Mouse (Mus musculus) midbrain, embryonic 15.5 days (tissue): Measurements from ENCODE around the gene Dbi. TPM values are rescaled to one million over a fixed set of nuclear protein-coding genes. Genes with fewer than 3 reads are reported as not detected.

Source experiments
- ATAC-seq: fragments of 200-750 bp; cut with Nextera tagmentation; replicated peaks from 2 replicates; pipeline ENCODE4 v1.8.0; 2017; ENCODE audit warnings: moderate TSS enrichment
- H3K27ac ChIP-seq: fragments of 300-500 bp; sonication (generic); 2 replicates; pipeline ENCODE4 v1.5.1; 2015; ENCODE audit warnings: mild to moderate bottlenecking, inconsistent platforms
- H3K27me3 ChIP-seq: fragments of 300-500 bp; sonication (generic); replicated peaks from 2 replicates; pipeline ENCODE4 v1.6.1; 2015; ENCODE audit warnings: inconsistent platforms
- H3K36me3 ChIP-seq: fragments of 300-500 bp; sonication (generic); replicated peaks from 2 replicates; pipeline ENCODE4 v1.6.1; 2015; ENCODE audit warnings: inconsistent platforms
- H3K4me1 ChIP-seq: fragments of 300-500 bp; sonication (generic); 2 replicates; pipeline ENCODE4 v1.6.1; 2015; ENCODE audit warnings: inconsistent platforms
- H3K4me2 ChIP-seq: fragments of 300-500 bp; sonication (generic); 2 replicates; pipeline ENCODE4 v1.6.1; 2015; ENCODE audit warnings: inconsistent platforms, mild to moderate bottlenecking, moderate library complexity
- H3K4me3 ChIP-seq: fragments of 300-500 bp; sonication (generic); 2 replicates; pipeline ENCODE4 v1.5.1; 2015; ENCODE audit warnings: mild to moderate bottlenecking, inconsistent platforms
- H3K9ac ChIP-seq: fragments of 300-500 bp; sonication (generic); 2 replicates; pipeline ENCODE4 v1.6.1; 2015; ENCODE audit warnings: mild to moderate bottlenecking, inconsistent platforms
- H3K9me3 ChIP-seq: fragments of 300-500 bp; sonication (generic); 2 replicates; pipeline ENCODE4 v1.6.1; 2016; ENCODE audit warnings: inconsistent platforms
- WGBS: fragments of 180-500 bp; shearing (Covaris S2); methylation state at CpG from one replicate; pipeline ENCODE4 v1.1.7; 2015; ENCODE audit warnings: mixed read lengths; 5-methylcytosine and 5-hydroxymethylcytosine counted together
- polyA plus RNA-seq: library from polyadenylated mRNA; unstranded; fragments of >200 nt; fragmentation: Nextera tagmentation; extraction: Ambion mirVana; gene quantifications from 2 replicates; pipeline ENCODE4 v1.2.1, GENCODE M21; 2015

The Dbi gene
- polyA plus RNA-seq: 798 and 903 TPM in 2 replicates

DNA sequence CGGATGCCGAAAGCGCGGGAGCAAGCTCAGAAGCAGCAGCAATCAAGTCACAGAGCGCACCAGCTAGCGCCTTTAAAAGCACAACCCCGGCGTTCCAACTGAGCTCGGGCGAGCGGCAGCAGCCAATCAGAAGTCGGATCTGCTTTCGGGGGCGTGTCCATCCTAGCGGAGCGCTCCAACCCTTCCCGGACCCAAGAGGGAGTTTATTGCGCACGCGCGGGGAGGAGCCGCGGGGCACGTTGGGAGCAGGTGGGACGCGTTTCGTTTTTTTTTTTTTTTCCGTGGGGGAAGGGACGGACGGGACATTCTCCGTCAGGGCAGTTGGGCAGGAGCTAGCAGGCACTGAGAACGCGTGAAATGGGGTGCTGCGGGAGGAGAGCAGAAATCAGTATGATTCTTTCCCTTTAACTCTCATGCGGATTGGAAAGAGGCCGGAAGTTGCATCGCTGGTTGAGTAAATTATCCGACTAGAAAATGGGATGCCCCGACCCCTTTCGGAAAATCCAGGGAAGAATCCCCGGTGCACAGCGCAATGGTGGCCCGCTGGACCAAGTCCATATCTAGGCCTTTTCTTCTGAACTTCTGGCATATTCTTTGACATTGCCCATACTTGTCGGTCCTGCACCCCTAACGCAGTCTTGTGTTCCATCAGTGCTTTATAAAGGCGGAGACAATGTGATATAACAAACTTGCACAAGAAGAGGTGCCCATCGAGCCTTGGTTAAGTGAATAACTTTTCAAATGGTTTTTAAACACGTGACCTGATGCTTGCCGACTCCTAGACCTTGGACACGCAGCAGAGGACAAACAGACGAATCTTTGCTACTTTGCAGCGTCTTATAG, at the start of gene Dbi, which contains the start of gene 3110009E18Rik:
Gene Dbi, minus strand, starts transcription at position 110 of the 843 bp plus-strand sequence.
Gene 3110009E18Rik, plus strand, starts transcription at position 219 of the 843 bp plus-strand sequence.
- Histone ChIP-seq H3K9me3 (no peaks in the 10 kb centered on the region), H3K27me3 (no peaks in the 10 kb centered on the region), H3K36me3 (no peaks in the 10 kb centered on the region), H3K4me3 (peak within 1 kb of the TSS; percentile 65), H3K27ac (peak within 1 kb of the TSS; percentile 90), H3K9ac (peak within 1 kb of the TSS; percentile 65), H3K4me1 (peaks cover 21% of the 10 kb centered on the region), H3K4me2 (peak within 1 kb of the TSS; percentile 77)
- ATAC-seq: peak; percentile 97
- WGBS: 1% methylated on average over 52 of the region's 52 CpGs

DNA sequence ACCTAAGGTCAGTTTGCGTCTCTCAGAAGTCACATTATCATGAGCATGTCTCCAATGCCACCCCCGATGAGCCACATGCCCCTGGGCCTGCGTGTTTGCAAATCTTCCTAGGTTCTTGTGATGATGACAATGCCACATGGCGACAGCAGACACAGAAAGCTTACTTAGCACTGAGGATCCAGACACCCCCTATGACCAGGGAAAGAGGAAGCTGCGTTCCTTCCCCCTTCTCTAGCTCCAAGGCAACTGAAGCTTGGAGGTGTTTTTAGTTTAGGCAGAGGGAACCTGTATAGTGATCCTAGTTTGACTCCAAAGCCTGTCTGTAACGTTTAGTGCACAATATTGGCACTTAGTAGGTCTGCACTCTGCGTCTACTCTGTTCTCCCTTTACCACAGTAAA, 49.4 kb upstream of the Dbi start:
- Histone ChIP-seq H3K36me3 (no peaks in the 10 kb centered on the region), H3K9me3 (no peaks in the 10 kb centered on the region), H3K4me3 (no peak overlapping the region), H3K4me1 (no peaks in the 10 kb centered on the region), H3K9ac (no peak overlapping the region), H3K27me3 (no peaks in the 10 kb centered on the region), H3K27ac (no peak overlapping the region), H3K4me2 (no peak overlapping the region)
- WGBS: 87% methylated on average over 7 of the region's 7 CpGs
- ATAC-seq: no peak

DNA sequence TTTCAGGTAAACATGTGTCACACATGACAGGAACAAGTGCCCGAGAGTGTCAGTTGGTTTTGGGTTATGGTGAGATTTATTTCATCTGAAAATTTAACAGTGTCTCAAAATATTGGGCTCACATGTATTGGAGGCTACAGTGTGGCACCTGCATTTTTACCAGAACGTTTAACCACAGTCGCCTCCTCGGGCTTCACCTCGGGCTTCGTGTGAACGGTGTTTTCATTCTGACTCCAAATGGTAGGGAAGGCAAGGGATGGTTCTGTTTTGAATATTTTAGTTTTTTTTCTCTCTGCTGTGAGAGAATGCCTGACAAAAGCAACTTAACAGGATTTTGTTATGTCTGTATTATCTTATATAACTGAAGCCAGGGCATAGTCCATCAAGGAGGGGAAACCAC, 47.8 kb upstream of the Dbi start:
- Histone ChIP-seq H3K27me3 (no peaks in the 10 kb centered on the region), H3K4me1 (no peaks in the 10 kb centered on the region), H3K27ac (no peak overlapping the region), H3K4me2 (no peak overlapping the region), H3K36me3 (no peaks in the 10 kb centered on the region), H3K9me3 (no peaks in the 10 kb centered on the region), H3K9ac (no peak overlapping the region), H3K4me3 (no peak overlapping the region)
- WGBS: 87% methylated on average over 7 of the region's 7 CpGs
- no peak for ATAC-seq

DNA sequence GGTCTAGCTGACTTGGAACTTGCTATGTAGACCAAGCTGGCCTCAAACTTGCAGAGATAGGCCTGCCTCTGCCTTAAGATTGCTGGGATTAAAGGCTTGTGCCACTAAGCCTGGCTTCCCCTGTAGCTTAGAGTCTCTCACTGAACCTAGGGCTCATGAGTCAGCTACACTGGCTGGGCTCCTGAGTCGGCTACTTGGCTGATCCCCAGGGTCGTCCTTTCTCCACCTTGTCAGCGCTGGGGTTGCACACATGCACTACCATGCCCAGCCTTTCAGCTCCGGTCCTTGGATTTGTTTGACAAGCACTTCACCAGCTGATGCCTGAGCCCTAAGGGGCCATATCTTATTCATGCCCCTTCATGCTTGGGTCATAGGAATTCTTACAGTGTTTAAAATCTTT, 47.1 kb upstream of the Dbi start:
- 63% methylated on average over 4 of the region's 4 CpGs for WGBS
- Histone ChIP-seq H3K27ac (no peak overlapping the region), H3K36me3 (no peaks in the 10 kb centered on the region), H3K9ac (no peak overlapping the region), H3K4me2 (no peak overlapping the region), H3K9me3 (no peaks in the 10 kb centered on the region), H3K4me3 (no peak overlapping the region), H3K27me3 (no peaks in the 10 kb centered on the region), H3K4me1 (no peaks in the 10 kb centered on the region)
- no peak for ATAC-seq

DNA sequence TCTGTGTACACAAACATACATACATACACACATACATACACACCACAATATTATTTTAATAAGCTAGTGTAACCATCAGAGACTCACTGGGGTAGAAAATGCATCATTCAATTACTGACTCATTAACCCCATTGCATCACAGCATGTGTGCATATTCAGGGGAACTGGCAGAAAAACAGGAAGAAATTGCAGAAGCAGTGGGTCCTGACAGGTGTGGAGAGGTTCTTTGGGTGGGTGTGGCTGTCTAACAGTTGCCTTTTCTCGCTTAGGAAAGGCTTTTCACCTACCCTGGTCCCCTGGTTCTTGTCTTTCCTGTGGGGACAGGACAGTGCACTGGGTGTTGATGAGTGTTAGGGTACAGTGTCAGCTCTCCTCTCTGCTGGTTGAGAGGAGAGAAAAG, 41.7 kb upstream of the Dbi start:
- Histone ChIP-seq H3K9ac (no peak overlapping the region), H3K9me3 (no peaks in the 10 kb centered on the region), H3K27me3 (no peaks in the 10 kb centered on the region), H3K4me2 (no peak overlapping the region), H3K4me3 (no peak overlapping the region), H3K4me1 (no peaks in the 10 kb centered on the region), H3K36me3 (no peaks in the 10 kb centered on the region), H3K27ac (no peak overlapping the region)
- ATAC-seq: no peak
- 61% methylated on average over 1 of the region's 1 CpGs for WGBS

DNA sequence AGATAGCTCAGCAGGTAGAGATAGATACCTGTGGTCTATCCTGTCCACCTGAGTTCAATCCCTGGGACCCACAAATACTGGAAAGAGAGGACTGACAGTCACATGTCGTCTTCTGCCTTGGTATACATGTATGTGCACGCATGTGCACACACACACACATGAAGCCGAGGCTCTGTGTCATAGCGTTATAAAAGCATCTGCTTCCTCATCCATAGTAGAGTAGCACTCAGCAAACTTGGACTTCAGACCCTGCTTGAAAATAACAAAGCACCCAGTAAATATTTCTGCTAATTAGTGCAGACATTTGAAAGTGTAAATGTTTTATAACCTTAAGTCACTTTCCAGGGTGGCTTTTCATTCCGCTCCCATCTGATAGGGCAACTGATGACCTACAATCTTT, 40.6 kb upstream of the Dbi start:
- no peak for ATAC-seq
- Histone ChIP-seq H3K4me1 (no peaks in the 10 kb centered on the region), H3K36me3 (no peaks in the 10 kb centered on the region), H3K4me3 (no peak overlapping the region), H3K27me3 (no peaks in the 10 kb centered on the region), H3K4me2 (no peak overlapping the region), H3K27ac (no peak overlapping the region), H3K9ac (no peak overlapping the region), H3K9me3 (no peaks in the 10 kb centered on the region)
- WGBS: 86% methylated on average over 5 of the region's 5 CpGs

DNA sequence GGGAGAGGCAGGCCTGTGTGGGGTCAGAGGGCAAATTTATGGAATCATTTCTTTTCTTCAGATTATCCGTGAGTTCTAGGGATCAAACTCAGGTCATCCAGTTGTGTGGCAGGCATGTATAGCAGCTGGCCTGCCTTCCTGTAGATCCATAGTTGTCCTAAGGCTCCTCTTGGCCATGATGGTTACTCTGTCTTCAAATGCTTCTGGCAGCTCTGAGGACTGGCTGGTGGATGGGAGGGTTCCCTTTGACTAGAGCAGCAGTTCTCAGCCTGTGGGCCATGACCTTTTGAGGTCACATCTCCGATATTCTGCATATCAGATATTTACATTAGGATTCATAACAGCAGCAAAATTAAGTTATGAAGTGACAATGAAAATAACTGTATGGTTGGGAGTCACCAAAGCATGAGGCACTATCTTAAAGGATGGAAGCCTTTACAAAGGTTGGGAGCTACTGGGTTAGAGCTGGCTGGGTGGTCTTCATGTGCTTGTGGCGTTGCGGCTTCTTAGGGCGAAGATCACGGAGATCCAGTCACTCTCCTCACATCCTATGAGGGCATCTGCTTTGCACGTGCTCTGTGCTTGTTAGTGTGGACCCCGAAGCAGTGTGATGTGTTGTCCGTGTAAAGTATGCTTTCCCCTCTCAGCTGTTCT, 37.7 kb upstream of the Dbi start:
- no peak for ATAC-seq
- Histone ChIP-seq H3K4me2 (no peak overlapping the region), H3K9ac (no peak overlapping the region), H3K4me1 (no peaks in the 10 kb centered on the region), H3K9me3 (no peaks in the 10 kb centered on the region), H3K27ac (no peak overlapping the region), H3K27me3 (no peaks in the 10 kb centered on the region), H3K4me3 (no peak overlapping the region), H3K36me3 (no peaks in the 10 kb centered on the region)
- 89% methylated on average over 9 of the region's 9 CpGs for WGBS

DNA sequence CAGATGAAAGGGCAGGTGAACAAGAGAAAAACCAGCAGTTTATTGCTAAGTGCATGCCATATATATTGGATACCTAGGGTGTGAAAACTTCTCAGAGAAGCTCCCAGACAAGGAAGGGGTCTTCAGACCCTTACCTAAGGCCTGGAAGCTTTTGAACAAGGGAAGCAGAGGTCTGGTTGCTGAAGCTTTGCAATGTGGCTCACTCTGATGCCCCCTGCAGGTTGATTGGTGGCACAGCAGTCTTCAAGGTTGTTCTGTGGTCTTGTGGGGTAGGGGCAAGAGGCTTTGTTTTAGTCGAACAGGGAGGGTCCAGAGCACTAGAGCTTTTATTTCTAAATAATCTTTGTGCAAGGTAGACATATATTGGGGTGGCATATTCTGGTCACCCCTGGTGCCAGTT, 34.4 kb upstream of the Dbi start:
- H3K27ac ChIP-seq: no peak overlapping the region
- no peak overlapping the region for H3K9ac ChIP-seq
- 21% methylated on average over 1 of the region's 1 CpGs for WGBS
- no peak overlapping the region for H3K4me2 ChIP-seq
- H3K4me3 ChIP-seq: no peak overlapping the region
- no peaks in the 10 kb centered on the region for H3K9me3 ChIP-seq
- no peaks in the 10 kb centered on the region for H3K27me3 ChIP-seq
- H3K36me3 ChIP-seq: no peaks in the 10 kb centered on the region
- no peaks in the 10 kb centered on the region for H3K4me1 ChIP-seq
- no peak for ATAC-seq

DNA sequence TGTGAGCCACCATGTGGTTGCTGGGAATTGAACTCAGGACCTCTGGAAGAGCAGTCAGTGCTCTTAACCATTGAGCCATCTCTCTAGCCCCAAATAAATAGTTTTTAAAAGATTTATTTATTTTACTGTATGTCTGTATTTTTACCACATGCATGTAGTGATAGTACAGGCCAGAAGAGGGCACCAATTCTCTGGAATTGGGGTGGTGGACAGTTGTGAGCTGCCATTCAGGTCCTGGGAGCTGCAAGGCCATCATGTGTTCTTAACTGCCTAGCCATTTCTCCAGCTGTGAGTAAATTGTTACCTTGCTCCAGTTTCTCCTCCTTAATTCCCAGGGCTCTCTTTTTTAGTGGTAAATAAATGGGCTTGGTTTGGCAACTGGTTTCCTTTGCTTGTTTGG, 33.4 kb upstream of the Dbi start:
- H3K27me3 ChIP-seq: no peaks in the 10 kb centered on the region
- ATAC-seq: no peak
- H3K27ac ChIP-seq: no peak overlapping the region
- no peak overlapping the region for H3K4me2 ChIP-seq
- no peak overlapping the region for H3K4me3 ChIP-seq
- no peaks in the 10 kb centered on the region for H3K4me1 ChIP-seq
- H3K36me3 ChIP-seq: no peaks in the 10 kb centered on the region
- no peaks in the 10 kb centered on the region for H3K9me3 ChIP-seq
- no peak overlapping the region for H3K9ac ChIP-seq

DNA sequence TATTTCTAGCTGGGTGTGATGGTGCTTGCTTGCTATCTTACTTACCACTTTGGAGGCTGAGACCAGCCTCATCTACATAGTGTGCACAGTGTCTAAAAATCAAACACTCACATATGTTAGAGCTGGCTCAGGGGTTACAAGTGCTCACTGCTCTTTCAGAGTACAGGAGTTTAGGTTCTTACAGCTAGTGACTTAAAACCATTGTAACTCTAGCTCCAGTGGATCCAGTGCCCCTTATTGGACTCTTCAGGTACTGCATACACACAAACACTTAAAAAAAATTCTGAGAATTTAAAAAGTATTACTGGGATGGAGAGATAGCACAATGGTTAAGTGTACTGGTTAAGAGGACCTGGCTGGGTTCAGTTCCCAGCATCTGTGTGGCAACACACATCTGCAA, 26.1 kb upstream of the Dbi start:
- H3K4me1 ChIP-seq: no peaks in the 10 kb centered on the region
- no peak overlapping the region for H3K9ac ChIP-seq
- H3K36me3 ChIP-seq: no peaks in the 10 kb centered on the region
- no peak for ATAC-seq
- H3K27ac ChIP-seq: no peak overlapping the region
- H3K9me3 ChIP-seq: no peaks in the 10 kb centered on the region
- H3K4me2 ChIP-seq: no peak overlapping the region
- H3K27me3 ChIP-seq: no peaks in the 10 kb centered on the region
- no peak overlapping the region for H3K4me3 ChIP-seq

DNA sequence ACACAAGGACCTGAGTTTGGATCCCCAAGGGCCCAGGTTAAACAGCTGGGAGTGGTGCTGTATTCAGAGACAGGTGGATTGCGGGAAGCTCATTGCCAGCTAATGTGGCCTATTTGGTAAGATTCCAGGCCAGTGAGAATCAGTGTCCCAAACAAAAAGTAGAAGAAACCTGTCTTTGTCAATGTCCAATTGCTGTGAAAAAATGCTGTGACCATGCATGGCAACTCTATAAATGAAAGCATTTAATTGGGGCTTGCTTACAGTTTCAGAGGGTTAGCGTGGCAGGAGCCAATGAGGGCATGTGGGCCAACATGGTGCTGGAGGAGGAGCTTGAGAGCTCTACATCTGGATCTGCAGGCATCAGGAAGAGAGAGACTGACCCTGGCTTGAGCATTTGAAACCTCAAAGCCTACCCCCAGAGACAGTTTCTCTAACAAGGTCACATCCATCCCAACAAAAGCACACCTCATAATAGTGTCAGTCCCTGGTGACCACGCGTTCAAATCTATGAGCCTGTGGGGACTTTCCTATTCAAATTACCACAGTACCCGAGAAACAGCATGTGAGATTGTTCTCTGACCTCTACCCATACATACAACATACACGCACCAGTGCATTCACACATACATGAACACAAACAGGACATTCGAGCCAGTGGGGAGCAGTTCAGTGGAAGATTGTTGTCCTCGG, 24.8 kb upstream of the Dbi start:
- Histone ChIP-seq H3K36me3 (no peaks in the 10 kb centered on the region), H3K4me2 (no peak overlapping the region), H3K9me3 (no peaks in the 10 kb centered on the region), H3K4me1 (no peaks in the 10 kb centered on the region), H3K27me3 (no peaks in the 10 kb centered on the region), H3K9ac (no peak overlapping the region), H3K27ac (no peak overlapping the region), H3K4me3 (no peak overlapping the region)
- WGBS: 83% methylated on average over 8 of the region's 8 CpGs
- ATAC-seq: no peak

DNA sequence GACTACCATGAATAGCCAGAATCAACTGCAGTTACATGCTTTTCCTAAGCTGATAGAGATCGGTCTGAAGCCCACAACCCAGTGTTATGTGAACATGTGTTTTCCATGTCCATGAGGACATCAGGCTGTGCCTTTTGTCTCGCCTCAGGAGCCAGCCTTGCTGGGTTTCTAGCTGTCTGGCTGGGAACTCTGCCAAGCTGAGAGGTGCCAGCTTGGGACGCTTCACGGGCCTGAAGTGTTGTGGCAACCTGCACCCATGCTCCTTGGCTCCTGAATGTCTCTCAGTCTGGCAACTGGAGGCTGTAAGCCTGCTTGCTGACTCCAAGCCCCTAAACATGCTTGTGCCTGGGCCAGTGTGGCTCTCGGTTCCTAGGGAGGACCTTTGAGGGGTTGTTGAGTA, 21.7 kb upstream of the Dbi start:
- no peaks in the 10 kb centered on the region for H3K4me1 ChIP-seq
- no peak overlapping the region for H3K4me3 ChIP-seq
- 70% methylated on average over 5 of the region's 5 CpGs for WGBS
- H3K4me2 ChIP-seq: no peak overlapping the region
- H3K9ac ChIP-seq: no peak overlapping the region
- no peaks in the 10 kb centered on the region for H3K27me3 ChIP-seq
- no peak overlapping the region for H3K27ac ChIP-seq
- H3K36me3 ChIP-seq: no peaks in the 10 kb centered on the region
- no peaks in the 10 kb centered on the region for H3K9me3 ChIP-seq
- ATAC-seq: no peak
